Mouse (Mus musculus): Measurements from ENCODE around the gene Tmem201.

The Tmem201 gene

DNA sequence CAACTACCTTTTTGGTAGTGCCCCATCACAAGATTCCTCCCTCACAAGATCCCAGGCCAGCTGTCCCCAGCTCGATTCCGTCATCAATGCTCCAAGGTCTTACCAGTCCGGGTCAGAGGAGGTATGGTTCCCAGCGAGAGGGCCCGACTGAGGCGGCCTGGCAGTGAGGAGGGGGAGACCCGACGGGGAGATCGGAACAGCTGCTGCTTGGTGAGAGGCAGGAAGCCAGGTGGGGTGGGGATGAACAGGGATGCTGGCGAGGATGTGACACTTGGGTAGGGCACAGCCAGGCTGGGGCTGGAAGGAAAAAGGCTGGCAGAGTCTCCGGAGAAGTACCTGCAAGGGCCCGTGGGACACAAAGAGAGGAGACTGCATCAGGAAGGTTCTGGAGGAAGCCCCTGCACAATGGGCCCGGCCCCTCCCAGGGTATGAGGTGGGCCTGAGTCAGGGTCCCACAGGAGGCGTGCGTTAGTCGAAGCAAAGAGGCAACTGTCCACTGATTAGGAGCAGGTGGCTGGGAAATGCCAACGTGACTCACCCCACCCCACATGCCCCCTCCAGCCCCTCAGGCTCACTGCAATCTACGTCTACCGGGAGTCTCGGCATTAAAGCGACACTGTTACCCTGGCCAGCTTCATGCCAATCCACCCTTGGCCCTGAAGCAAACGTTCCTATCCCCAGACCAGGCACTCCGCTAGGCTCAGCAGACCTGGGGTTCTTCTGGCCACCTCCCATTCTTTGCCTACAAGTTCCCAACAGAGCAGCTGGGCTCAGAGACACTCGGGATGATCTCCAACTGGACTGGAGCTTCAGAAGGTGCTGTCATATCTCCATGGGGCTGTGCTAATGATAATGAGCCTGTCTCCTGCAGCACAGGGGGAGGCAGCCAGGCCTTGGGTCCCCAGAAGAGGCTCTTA lies 15.5 kb downstream of the Tmem201 start:
- in situ Hi-C loops (cut with MboI, MseI): no loop called here

DNA sequence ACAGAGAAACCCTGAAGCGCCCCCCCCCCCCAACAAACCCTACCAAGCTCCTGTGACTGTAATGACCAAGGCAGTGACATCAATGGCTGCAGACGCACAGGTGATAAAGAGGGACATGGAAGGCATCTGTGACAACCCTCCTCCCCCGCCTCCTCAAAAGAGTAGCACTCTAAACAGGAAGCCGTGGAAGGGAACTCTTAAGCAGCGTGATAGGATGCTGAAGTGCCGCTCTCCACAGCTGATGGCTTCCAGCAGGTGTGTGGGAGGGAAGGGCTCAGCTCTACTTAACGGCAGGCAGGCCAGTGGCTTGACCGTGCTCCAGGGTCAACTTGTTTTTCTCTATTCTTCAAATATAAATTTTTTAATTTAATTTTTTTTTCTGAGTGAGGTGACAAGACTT lies 16.7 kb downstream of the Tmem201 start:
- in situ Hi-C loops (cut with MboI, MseI): no loop called here

DNA sequence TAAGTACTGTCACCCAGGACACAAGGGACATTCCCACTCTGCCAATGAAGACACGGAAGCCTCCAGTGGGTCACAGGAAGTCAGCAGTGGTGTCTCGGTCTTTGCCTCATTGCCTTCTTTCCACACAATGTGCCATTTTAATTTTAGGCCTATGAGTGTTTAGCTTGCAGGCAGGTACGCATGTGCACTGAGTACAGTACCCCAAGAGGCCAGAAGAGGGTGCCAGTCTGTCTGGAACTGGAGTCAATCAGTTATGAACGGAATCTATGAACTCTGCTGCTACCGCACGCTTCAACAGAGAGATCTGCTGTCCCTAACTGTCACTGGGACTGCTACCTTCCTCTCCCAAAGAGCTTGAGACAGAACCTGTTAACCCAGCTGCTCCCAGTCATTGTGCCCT lies 18.2 kb downstream of the Tmem201 start:
- in situ Hi-C loops (cut with MboI, MseI): no loop called here

DNA sequence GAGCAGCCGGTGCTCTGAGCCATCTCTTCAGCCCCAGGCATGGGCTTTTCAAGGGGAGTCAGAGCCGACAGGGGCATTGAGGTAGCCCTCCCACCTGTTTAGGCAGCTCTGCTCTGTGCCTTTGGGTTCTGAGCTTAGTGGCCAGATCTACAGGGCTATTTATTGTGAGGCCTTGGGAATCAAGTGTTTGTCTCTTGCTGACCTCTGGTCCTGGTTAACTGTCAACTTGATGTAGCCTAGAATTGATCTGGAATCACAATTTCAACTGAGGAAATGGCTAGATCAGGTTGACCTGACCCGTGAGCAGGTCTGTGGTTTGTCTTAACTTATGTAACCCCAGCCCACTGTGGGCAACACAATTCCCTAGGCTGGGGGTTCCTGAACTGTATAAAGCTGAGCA lies 23.3 kb downstream of the Tmem201 start:
- in situ Hi-C loops (cut with MboI, MseI): no loop called here

DNA sequence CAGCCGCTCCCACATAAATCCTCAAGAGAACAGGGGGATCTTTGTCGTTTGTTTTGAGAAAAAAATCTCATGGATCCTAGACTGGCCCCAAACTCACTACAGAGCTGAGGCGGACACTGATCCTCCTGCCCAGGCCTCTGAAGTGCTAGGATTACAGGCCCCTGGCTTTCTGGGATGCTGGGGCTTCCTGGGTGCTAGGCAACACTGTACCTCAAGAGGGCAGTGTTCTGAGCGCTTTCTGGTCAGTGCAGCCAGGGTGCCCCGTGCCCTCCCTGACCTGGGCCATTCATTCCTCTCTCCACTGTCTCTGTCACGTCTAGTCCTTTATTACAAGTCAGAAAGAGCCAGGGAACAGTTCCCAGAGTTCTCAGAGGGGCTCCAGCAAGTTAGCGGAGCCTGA lies 25.9 kb downstream of the Tmem201 start:
- in situ Hi-C loops (cut with MboI, MseI): no loop called here

DNA sequence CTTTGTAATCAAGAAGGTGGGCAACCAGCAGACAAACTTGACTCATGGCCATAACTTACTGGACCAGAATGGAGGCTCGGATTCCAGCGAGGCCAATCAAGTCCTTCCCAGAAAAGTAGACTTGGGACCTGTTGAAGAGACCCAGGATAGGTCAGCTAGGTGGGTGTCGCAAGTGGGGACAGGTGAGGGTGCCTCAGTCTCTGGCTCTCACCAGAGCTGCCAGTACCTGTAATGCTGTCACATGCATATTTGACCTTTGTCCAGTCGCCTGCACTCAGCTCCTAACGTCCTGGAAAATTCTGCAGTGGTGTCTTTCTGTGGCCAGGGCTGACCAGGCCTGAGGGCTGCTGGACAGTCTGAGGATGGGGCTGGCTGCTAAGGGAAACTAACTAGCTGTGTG lies 26.4 kb downstream of the Tmem201 start:
- in situ Hi-C loops (cut with MboI, MseI): no loop called here

DNA sequence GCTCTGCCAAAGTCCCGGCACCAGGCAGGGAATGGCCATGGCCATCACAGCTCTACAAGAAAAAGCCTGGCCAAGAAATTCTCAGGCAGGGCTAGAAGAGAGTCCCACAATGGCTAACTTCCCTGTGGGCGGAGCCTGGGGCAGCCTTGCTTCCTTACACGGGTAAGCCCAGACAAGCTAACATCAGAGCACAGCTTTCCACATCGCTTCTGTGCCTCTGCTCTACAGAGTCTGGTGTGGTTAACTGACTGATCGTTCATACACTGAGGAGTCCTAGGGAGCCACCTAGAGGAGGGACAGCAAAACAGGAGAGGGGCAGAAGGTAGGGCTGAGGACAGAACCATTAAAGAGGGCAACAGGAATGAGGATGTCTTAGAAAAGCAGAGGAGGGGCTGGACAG lies 27.3 kb downstream of the Tmem201 start:
- in situ Hi-C loops (cut with MboI, MseI): no loop called here

DNA sequence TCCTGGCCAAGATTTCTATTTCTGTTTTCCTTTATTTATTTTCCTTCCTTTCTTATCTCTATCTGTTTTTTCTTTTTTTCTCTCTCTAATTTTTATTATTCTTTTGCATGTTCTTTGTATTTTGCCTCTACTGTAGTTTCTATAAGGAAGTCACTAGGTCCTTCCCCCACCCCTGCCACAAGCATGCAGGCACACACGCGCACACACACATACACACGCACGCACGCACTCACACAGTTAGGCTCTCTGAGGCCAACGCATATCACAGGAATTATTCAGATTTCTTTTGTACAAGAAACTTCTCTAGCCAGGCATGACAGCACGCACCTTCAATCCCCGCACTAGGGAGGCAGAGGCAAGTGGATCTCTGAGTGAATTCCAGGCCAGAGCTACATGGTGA lies 31.9 kb downstream of the Tmem201 start:
- in situ Hi-C loops (cut with MboI, MseI): no loop called here

DNA sequence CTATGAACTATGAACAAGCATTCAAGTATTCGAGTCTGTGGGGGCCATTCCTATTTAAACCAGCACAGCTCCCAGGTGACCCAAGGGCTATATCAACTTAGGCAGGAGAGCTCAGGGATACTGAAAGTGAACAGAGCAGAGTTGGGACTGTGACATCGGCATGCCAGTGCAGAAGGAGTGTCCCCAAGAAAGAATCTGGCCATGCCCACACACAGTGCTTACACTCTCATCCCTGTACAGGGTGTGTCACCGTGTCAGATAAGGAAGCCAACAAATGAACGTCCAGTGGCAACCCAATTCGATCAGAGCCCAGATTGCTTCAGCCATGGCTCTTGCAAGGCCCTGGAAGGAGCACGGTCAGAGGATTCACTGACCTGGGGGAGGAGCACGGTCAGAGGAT lies 32.5 kb downstream of the Tmem201 start:
- in situ Hi-C loops (cut with MboI, MseI): no loop called here

DNA sequence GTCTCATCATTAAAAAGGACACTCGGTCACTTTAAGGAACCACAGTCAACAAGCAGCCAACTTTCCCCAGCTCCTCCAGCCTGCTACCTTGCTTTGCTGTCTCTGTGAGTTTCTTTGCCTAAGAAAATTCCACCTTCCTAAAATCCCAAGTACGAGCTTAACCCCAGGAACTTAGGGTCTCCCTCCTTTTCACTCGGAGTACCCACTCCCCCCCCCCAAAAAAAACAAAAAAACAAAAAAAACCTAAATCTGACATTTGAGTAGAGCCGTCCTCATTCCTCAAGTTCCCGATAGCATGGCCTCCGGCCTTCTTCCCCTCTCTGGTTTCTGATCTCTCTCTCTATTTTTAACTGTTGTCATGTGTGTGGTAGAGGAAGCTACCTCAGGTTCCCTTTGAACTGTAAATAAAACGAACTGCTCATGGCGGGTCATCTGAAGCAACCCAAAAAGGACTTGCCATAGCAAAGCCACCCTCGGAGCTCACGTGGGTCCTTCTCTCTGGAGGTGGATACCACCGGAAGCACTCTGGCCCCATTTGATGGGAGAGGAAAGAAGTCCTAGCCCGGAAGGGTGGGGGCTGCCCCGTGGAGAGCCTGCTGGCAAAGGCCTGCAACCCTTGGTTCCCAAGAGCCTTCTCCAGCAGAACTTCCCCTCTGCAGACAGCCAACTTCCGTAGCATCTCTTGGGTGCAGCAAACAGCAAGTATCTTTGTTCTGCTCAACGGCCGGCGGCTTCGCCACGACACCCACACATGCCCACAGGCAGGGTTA lies 35.4 kb downstream of the Tmem201 start, which contains the start of gene Pik3cd:
Gene Pik3cd (minus strand): TSS at position 362 of the 770 bp plus-strand sequence.
- in situ Hi-C loops (cut with MboI, MseI): no loop called here

DNA sequence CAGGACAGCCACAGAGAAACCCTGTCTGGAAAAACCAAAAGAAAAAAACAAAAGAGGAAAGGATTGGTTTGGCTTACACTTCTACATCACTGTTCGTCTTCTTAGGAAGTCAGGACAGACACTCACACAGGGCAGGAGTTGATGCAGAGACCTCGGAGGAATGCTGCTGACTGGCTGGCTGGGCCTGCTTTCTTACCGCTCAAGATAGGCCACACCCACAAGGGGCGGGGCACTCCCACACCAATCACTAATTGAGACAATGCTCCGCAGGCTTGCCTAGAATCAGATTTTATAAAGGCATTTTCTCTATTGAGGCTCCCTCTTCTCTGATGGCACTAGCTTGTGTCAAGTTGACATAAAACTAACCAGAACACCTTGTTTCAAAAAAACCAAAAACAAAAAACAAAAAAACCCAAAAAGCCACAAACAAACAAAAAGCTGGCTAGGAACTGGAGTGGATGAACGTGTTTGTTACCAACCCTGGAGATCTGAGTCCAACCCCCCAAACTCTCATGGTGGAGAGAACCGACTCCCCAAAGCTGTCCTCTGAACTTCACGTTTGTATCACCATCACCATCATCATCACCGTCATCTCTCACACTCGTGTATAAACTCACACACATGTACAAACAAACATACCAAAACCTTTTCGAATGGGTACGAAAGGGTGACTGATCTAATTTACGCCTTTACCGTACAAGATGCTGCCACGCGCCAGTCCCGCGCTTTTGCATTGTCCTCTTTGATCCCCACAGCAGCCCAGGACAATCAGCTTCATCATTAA lies 36.2 kb downstream of the Tmem201 start:
- in situ Hi-C loops (cut with MboI, MseI): no loop called here

DNA sequence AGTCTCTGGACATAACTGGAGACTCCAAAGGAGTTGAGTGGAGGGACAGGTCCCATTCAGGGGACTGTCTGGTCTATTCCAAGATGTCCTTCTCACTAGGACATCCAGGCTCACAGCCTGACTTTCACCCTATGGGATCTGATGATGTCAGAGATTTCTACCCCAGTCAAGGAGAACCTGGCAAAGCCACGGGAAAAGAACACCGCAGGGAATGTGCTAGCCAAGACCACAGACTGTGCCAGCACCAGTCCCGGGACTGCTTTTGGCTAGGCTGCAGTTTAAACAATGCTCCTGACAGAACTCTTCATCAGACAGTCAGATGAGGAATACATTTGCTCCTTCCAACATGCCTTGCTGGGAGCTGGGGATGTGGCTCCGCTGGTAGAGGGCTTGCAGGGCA lies 37.9 kb downstream of the Tmem201 start:
- in situ Hi-C loops (cut with MboI, MseI): no loop called here

DNA sequence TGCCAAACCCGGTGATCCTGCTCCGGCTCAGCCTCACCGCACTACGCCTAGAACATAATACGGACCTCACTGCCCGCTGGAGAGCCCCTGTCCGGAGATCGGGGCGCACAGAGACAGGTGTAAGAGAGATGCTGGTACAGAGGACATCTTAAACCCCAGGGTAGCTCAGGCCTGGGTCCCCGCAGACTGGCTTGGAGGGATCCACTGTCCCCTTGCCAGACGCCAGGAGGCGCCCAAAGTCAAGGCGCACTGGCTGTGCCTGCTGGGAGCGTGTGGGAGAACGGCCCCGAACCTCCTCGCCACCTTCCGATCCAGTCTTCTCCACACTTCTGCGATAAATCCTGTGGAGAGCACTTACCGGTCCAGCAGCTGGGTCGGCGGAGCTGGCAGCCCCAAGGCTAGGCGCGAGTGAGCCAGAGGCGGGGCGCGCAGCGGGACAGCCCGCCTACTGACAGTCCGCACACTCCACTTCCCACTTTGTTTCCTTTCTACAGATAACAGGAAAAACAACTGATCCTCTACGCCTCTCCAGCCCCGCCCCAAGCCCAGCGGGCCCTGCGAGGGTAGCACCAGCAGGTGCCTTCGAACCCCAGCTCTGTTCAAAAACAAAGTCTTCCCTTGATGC lies 39.5 kb downstream of the Tmem201 start:
- in situ Hi-C loops (cut with MboI, MseI): no loop called here

DNA sequence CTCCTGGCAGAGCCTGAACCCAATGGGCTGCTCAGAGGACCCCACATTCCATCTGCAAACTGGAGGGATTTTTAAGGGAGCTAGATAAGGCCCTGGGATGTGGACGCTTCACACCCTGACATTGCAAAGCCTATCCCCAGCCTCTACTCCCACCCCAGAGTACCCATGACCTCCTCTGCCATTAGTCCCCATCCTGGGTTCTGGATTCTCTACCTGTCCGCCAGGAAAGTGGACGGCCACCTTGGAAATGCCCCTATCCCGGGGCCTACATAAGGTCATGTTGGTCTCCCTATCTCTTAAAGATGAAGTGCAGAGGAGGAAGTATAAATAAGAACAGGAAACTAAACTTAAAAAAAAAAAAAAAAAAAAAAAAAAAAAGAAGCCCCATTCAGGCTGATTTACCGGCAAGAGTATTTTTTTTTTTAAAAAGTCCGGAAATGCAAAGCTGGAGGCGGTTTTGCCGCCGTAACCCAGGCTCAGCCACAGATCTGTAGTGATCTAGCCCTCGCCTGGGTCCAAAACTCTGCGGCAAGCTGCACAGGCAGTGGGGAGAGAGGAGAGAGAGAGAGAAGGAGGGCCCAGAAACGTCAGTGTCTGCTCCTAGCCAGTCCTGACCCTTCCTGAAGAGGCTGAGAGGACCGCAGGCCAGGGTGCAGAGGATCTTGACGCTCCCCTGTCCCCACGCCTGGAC lies 40.2 kb downstream of the Tmem201 start:
- in situ Hi-C loops (cut with MboI, MseI): no loop called here

DNA sequence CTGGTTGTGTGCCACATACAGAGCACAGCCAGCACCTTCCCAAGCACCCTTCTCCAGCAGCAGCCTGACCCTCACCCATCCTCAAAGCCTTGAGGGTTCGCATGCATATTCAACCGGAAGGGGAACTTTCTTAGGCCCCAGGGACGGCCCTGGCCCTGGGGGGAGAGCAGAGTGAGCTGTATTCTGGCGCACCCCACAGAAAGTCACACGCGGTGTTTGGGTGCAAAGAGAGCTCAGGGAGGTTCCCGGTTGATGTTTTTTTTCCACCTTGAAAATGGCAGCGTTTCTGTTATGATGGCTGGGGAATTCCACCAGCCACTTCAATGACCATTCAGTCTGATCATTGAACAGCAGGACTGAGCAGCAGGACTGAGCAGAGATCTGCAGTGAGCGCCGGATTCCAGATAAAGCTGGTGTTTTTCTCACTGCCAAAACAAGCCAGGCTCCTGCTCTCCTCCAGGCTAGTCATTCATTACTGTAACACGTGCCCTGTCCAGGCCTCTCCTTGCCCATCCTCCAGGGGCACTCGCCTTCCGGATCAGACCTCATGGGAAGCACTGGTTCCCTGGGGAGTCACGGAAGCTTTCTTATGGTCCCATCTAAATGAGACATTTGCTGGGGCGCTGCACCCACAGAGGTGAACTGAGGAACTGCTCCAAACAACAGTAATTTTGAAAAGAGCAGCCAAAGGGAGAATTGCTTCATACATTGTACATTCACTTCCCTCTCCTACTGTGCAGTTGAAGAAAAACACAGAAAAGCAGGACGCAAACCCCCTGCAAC lies 41.5 kb downstream of the Tmem201 start:
- in situ Hi-C loops (cut with MboI, MseI): no loop called here

DNA sequence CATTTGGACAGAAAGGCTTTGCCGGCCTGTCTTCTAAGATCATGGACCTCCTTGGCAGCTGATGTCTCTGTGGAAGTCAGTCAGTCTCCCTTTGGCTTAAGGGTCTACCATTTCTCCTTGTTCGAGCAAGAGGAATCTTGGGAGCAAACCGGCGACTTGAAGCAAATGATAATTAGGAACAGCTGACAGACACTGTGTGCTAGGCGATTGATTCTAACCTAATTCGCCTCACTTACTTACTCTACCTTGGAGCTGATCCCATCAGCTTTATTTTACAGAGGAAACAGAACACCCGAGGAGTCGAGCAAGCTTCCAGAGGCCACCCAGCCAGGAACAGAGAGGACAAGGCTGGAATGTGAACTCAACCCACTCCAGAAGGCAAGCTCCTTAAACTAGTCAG lies 46.5 kb downstream of the Tmem201 start:
- in situ Hi-C loops (cut with MboI, MseI): loop anchor here (5.0 kb wide), 1 partner anchor 39 kb away; no protein-coding TSS in a partner anchor

DNA sequence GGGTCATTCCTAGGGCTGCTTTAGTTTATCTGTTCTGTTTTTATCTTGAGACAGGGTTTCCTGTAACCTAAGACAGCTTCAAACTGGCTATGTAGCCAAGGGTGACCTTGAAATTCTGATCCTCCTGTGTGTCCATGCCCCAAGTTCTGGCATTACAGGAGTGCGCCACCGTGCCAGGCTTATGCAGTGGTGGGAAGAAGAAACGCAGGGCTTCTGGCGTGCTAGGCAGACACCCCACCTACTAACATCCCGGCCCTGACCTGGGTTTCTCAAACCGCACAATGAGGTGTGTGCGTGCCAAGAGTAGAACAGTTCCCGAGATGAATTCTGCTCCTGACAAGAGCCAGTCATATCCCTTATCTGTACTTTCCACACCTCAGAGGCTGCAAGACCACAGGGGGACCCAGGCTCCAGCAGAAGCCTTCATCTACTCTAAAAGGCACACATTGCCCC lies 47.0 kb downstream of the Tmem201 start:
- in situ Hi-C loops (cut with MboI, MseI): loop anchor here (5.0 kb wide), 1 partner anchor 39 kb away; no protein-coding TSS in a partner anchor

DNA sequence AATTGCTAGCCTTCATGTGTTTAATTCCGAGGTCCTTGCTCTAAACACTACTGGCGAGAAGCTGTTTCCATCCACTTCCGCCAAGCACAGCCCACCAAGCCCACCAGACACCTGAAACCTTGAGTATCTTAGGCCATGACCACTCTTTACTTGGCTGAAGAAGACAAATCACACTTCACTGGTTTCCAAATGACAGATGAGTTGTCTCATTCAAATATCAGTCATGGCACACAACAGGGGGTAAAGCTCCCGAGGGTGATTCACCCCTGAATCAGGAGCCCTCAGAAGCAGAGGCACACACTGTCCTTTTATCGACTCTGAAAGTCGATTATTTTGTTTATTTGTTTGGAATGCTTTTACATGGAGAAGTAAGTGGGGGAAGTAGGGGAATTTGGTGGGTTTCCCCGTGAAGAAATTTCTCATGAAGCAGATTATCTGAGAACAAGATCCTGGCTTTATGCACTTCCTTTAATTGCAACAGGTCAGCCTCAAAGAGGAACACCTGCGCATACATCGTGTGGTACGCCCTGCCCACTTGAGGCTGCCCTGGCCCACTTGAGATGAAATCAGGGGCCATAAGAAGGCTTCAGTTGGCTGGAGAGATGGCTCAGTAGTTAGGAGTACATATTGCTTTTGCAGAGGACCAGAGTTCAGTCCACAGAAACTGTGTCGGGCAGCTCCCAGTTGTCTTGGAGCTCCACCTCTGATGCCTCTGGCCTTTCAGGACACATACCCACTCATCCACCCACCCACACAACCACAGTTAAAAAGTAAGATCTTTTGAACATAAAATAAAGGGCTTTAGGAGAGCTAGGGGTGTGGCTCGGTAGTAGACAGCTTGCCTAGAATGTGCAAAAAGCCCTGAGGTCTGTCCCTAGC lies 47.8 kb downstream of the Tmem201 start:
- in situ Hi-C loops (cut with MboI, MseI): loop anchor here (5.0 kb wide), 1 partner anchor 38 kb away; no protein-coding TSS in a partner anchor

DNA sequence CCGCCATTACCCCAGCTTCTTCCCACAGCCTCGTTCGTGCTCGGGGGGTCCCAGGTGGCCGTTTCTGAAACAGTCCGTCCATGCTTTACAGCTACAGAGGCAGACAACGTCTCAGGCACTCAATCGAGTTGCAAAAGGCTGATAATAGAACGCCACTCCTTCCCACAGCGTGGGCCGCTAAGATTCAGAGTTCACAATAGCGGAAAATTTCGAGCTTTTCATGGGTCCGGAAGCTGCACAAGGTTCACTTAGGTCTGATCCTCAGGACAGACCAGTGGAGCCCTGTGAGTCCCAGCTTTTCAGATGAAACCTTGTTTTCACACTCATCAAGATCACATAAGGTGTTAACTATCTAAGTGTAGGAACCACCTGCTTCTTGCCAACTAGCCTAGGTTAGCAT lies 49.0 kb downstream of the Tmem201 start:
- in situ Hi-C loops (cut with MboI, MseI): no loop called here
